Mouse (Mus musculus): ENCODE results near the gene Ube2ql1. TPM values are rescaled to one million over a fixed set of nuclear protein-coding genes. Genes with fewer than 3 reads are reported as not detected.
A peak's percentile ranks its signal among the peaks of the same experiment; 100 is the strongest.

Ube2ql1 gene
- polyA plus RNA-seq, 1 experiment = not detected

- Histone ChIP-seq H3K4me1 (ENCODE audit: control insufficient read depth) (no peaks in the 10 kb centered on the region), H3K9me3 (ENCODE audit: control insufficient read depth, low read length) (no peaks in the 10 kb centered on the region), H3K4me3 (replicated peaks) (no peak overlapping the region), H3K27me3 (ENCODE audit: control insufficient read depth) (no peaks in the 10 kb centered on the region), H3K36me3 (ENCODE audit: control insufficient read depth) (no peaks in the 10 kb centered on the region)
- no peak for TF ChIP-seq TAL1 (IDR thresholded peaks at IDR 0.05; ENCODE audit: low read length)
- no peak for TF ChIP-seq GATA1 (IDR thresholded peaks at IDR 0.05; ENCODE audit: low read length)
These were observed 13.2 kb upstream of the Ube2ql1 start for GRCm38 (mm10) chr13:69752875-69753274.

GRCm38 (mm10) chr13:69751510-69751909, 11.8 kb upstream of the Ube2ql1 start:
- H3K4me1 ChIP-seq (ENCODE audit: control insufficient read depth) = no peaks in the 10 kb centered on the region
- no peak for TF ChIP-seq GATA1 (IDR thresholded peaks at IDR 0.05; ENCODE audit: low read length)
- no peak overlapping the region for H3K4me3 ChIP-seq (replicated peaks)
- no peaks in the 10 kb centered on the region for H3K36me3 ChIP-seq (ENCODE audit: control insufficient read depth)
- no peaks in the 10 kb centered on the region for H3K27me3 ChIP-seq (ENCODE audit: control insufficient read depth)
- no peaks in the 10 kb centered on the region for H3K9me3 ChIP-seq (ENCODE audit: control insufficient read depth, low read length)

- H3K36me3 ChIP-seq (ENCODE audit: control insufficient read depth) = no peaks in the 10 kb centered on the region
- no peaks in the 10 kb centered on the region for H3K9me3 ChIP-seq (ENCODE audit: control insufficient read depth, low read length)
- no peaks in the 10 kb centered on the region for H3K27me3 ChIP-seq (ENCODE audit: control insufficient read depth)
- H3K4me1 ChIP-seq (ENCODE audit: control insufficient read depth) = no peaks in the 10 kb centered on the region
- TF ChIP-seq GATA1 (IDR thresholded peaks at IDR 0.05; ENCODE audit: low read length) (no peak), TAL1 (IDR thresholded peaks at IDR 0.05; ENCODE audit: low read length) (no peak)
- no peak overlapping the region for H3K4me3 ChIP-seq (replicated peaks)
These were observed 9.1 kb upstream of the Ube2ql1 start for GRCm38 (mm10) chr13:69748756-69749155.

GRCm38 (mm10) chr13:69740331-69741285, 919 bp upstream of the Ube2ql1 start:
- Histone ChIP-seq H3K4me3 (replicated peaks) (no peak overlapping the region), H3K4me1 (ENCODE audit: control insufficient read depth) (no peaks in the 10 kb centered on the region), H3K27me3 (ENCODE audit: control insufficient read depth) (peaks cover 48% of the 10 kb centered on the region), H3K36me3 (ENCODE audit: control insufficient read depth) (no peaks in the 10 kb centered on the region), H3K9me3 (ENCODE audit: control insufficient read depth, low read length) (no peaks in the 10 kb centered on the region)
- no peak for TF ChIP-seq TAL1 (IDR thresholded peaks at IDR 0.05; ENCODE audit: low read length)
- no peak for TF ChIP-seq GATA1 (IDR thresholded peaks at IDR 0.05; ENCODE audit: low read length)

- Histone ChIP-seq H3K27me3 (ENCODE audit: control insufficient read depth) (peaks cover 48% of the 10 kb centered on the region), H3K4me1 (ENCODE audit: control insufficient read depth) (no peaks in the 10 kb centered on the region), H3K36me3 (ENCODE audit: control insufficient read depth) (no peaks in the 10 kb centered on the region), H3K4me3 (replicated peaks) (peak overlapping the region; percentile 50), H3K9me3 (ENCODE audit: control insufficient read depth, low read length) (no peaks in the 10 kb centered on the region)
- no peak for TF ChIP-seq GATA1 (IDR thresholded peaks at IDR 0.05; ENCODE audit: low read length)
- no peak for TF ChIP-seq TAL1 (IDR thresholded peaks at IDR 0.05; ENCODE audit: low read length)
These were observed 464 bp downstream of the Ube2ql1 start for GRCm38 (mm10) chr13:69739091-69739758.

GRCm38 (mm10) chr13:69738461-69738971, 1.2 kb downstream of the Ube2ql1 start:
- Histone ChIP-seq H3K4me3 (replicated peaks) (peak overlapping the region; percentile 33), H3K27me3 (ENCODE audit: control insufficient read depth) (peaks cover 48% of the 10 kb centered on the region), H3K36me3 (ENCODE audit: control insufficient read depth) (no peaks in the 10 kb centered on the region)

GRCm38 (mm10) chr13:69737444-69738185, 2.1 kb downstream of the Ube2ql1 start:
- peaks cover 48% of the 10 kb centered on the region for H3K27me3 ChIP-seq (ENCODE audit: control insufficient read depth)
- no peak overlapping the region for H3K4me3 ChIP-seq (replicated peaks)
- H3K9me3 ChIP-seq (ENCODE audit: control insufficient read depth, low read length) = no peaks in the 10 kb centered on the region
- H3K36me3 ChIP-seq (ENCODE audit: control insufficient read depth) = no peaks in the 10 kb centered on the region
- no peaks in the 10 kb centered on the region for H3K4me1 ChIP-seq (ENCODE audit: control insufficient read depth)
- TF ChIP-seq TAL1 (IDR thresholded peaks at IDR 0.05; ENCODE audit: low read length) (no peak), GATA1 (IDR thresholded peaks at IDR 0.05; ENCODE audit: low read length) (no peak)

More at GRCm38 (mm10) chr13:69738461-69738971, 1.2 kb downstream of the Ube2ql1 start:
- no peak for TF ChIP-seq GATA1 (IDR thresholded peaks at IDR 0.05; ENCODE audit: low read length)
- TF ChIP-seq TAL1 (IDR thresholded peaks at IDR 0.05; ENCODE audit: low read length) = no peak
- no peaks in the 10 kb centered on the region for H3K4me1 ChIP-seq (ENCODE audit: control insufficient read depth)
- H3K9me3 ChIP-seq (ENCODE audit: control insufficient read depth, low read length) = no peaks in the 10 kb centered on the region

- Histone ChIP-seq H3K27me3 (ENCODE audit: control insufficient read depth) (peaks cover 9% of the 10 kb centered on the region), H3K36me3 (ENCODE audit: control insufficient read depth) (no peaks in the 10 kb centered on the region), H3K9me3 (ENCODE audit: control insufficient read depth, low read length) (no peaks in the 10 kb centered on the region), H3K4me3 (replicated peaks) (no peak overlapping the region), H3K4me1 (ENCODE audit: control insufficient read depth) (no peaks in the 10 kb centered on the region)
- TF ChIP-seq TAL1 (IDR thresholded peaks at IDR 0.05; ENCODE audit: low read length) (no peak), GATA1 (IDR thresholded peaks at IDR 0.05; ENCODE audit: low read length) (no peak)
These were observed 7.1 kb downstream of the Ube2ql1 start for GRCm38 (mm10) chr13:69732636-69733035.
